ENCODE assay signal across 13 mouse cellular contexts in the genomic region with DNA sequence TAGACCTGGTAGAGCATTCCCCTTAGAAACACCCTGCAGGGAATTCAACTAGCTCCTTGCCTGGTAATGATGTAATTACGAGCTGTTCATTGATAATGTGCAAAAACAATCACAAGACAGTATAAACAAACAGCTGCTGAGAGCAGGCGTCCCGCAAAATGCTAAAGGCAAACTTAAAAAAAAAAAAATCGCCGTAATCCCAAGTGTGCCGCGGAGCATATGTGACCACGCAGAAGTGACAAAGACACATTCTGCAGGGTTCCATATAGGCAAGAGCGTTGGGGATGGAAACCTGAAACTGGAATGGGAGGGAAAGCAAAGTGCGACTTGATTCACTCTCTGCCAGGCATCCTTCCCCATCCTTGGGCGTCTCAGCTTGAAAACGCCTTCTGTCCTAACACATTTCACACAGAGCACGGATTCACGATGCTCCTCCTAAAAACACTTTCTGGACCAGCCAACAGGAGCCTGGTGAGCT. TPM values are rescaled to one million over a fixed set of nuclear protein-coding genes. Genes with fewer than 3 reads are reported as not detected.
DNase-seq lines count a peak whose midpoint lies in the region; ATAC-seq and TF ChIP-seq lines count a peak whose summit lies in the region.
"Had no signal": no experiment of that assay in that cellular context is flagged by ENCODE, and none has a peak within 500 bp of the region (broad histone marks: within the 10 kb centered on the region; RNA-seq: fewer than 3 reads in every experiment).

No protein-coding gene starts in this region.

- H3K4me3 ChIP-seq in thymus, adult 2 months (ENCODE audit: control insufficient read depth, insufficient read depth, low read length), result no peak overlapping the region
- H3K4me3 ChIP-seq: liver, embryonic 15.5 days had no signal

- TF ChIP-seq CTCF in thymus, adult 2 months (IDR thresholded peaks at IDR 0.05; ENCODE audit: borderline replicate concordance, control insufficient read depth, extremely low read depth, insufficient read depth, low read length, poor library complexity), result no peak

- H3K36me3 ChIP-seq in thymus, adult 2 months (ENCODE audit: control insufficient read depth, insufficient read depth, low read length), result no peaks in the 10 kb centered on the region
- H3K36me3 ChIP-seq: liver, embryonic 15.5 days had no signal

- H3K4me1 ChIP-seq in thymus, adult 2 months (replicated peaks; ENCODE audit: control insufficient read depth, insufficient read depth, low read length), result no peaks in the 10 kb centered on the region; the same call in 1 of the 2 replicates
- H3K4me1 ChIP-seq: liver, embryonic 15.5 days had no signal

- WGBS in thymus, adult 2 months, result 95% methylated on average over 14 of the region's 14 CpGs

- no peak for TF ChIP-seq POLR2A in thymus, adult 2 months (IDR thresholded peaks at IDR 0.05; ENCODE audit: control insufficient read depth, extremely low read depth, insufficient read depth, low read length, poor library complexity)

- peak overlapping the region; percentile 18; the same call in 1 of the 2 replicates for H3K27ac ChIP-seq in thymus, adult 2 months (ENCODE audit: control insufficient read depth, insufficient read depth, low read length)
- H3K27ac ChIP-seq: liver, embryonic 15.5 days had no signal

- ATAC-seq in frontal cortex, adult (ENCODE audit: low TSS enrichment), result peak; percentile 87

- DNase-seq in frontal cortex, postnatal 25 days (ENCODE audit: low spot score in 2 of 2), result no peak
- DNase-seq in left cerebral cortex, adult 18-20 months (ENCODE audit: low spot score in 2 of 2), result peak; percentile 44 to 56
- no peak for DNase-seq in left cerebral cortex, postnatal 10 days (ENCODE audit: extremely low spot score in 1 of 2, low spot score in 2 of 2)
- DNase-seq in thymus, adult 2 months, result no peak
- DNase-seq in thymus, adult 18-20 months, result no peak
- DNase-seq in natural killer cell, adult 2 months (ENCODE audit: low spot score in 2 of 2), result no peak
- no peak for DNase-seq in spleen, postnatal 10 days (ENCODE audit: low spot score in 2 of 2)
- DNase-seq: cerebellum, adult 9-10 months; gastrocnemius, postnatal 36 days; heart, postnatal 36 days; kidney, adult 2 months had no signal

- H3K27me3 ChIP-seq in thymus, adult 2 months (ENCODE audit: control insufficient read depth, insufficient read depth, low read length), result no peaks in the 10 kb centered on the region
- H3K27me3 ChIP-seq: liver, embryonic 15.5 days had no signal

- intact Hi-C loops in left cerebral cortex, postnatal 10 days (cut with DNase I), result no loop called here

RNA-seq across cellular contexts. Expression of a gene that starts 28.0 kb away (rescaled TPM):
- total RNA-seq in left cerebral cortex, adult 18-20 months (2021), result 100 to 1,000 TPM; 299 to 323 TPM
- 100 to 1,000 TPM; 308 to 324 TPM for total RNA-seq in left cerebral cortex, postnatal 10 days (2021)
- 12.7 and 12.9 TPM in 2 replicates for polyA plus RNA-seq in thymus, adult 2 months (2012; rRNA removed)

Comparison
In these comparisons a context has a peak if more than half of its experiments do, and no peak if none do; other contexts are left out.
1. DNase-seq: peak in left cerebral cortex, adult 18-20 months (2 of 2); none in frontal cortex, postnatal 25 days (0 of 2), left cerebral cortex, postnatal 10 days (0 of 2), thymus, adult 2 months (single experiment), thymus, adult 18-20 months (0 of 2), natural killer cell, adult 2 months (0 of 2) and spleen, postnatal 10 days (0 of 2).